In genomic region chr4:132108221-132108620, GRCm38 (mm10) we compare ENCODE assay signal across 17 mouse cellular contexts. TPM values are rescaled to one million over a fixed set of nuclear protein-coding genes. Genes with fewer than 3 reads are reported as not detected.
DNase-seq lines count a peak whose midpoint lies in the region.
"Had no signal": no experiment of that assay in that cellular context is flagged by ENCODE, and none has a peak within 500 bp of the region (broad histone marks: within the 10 kb centered on the region; RNA-seq: fewer than 3 reads in every experiment).

No protein-coding gene starts in this region.

- intact Hi-C loops in heart, postnatal 14 days (cut with DNase I) = no loop called here

- peak; percentile 27 to 33 for DNase-seq in heart, adult 18-20 months
- DNase-seq in heart, postnatal 14 days = no peak
- peak; percentile 8 for DNase-seq in heart, adult 8-10 months (ENCODE audit: low spot score)
- no peak for DNase-seq in heart, postnatal 4 days
- DNase-seq: adrenal gland, adult 2 months; adrenal gland, postnatal 10 days; adrenal gland, postnatal 25 days; cerebellum, adult 11 months; cerebellum, adult 18-20 months; cerebellum, adult 8-10 months; cerebellum, adult 9-11 months; cerebellum, postnatal 14 days; cerebellum, postnatal 36 days; embryo, embryonic 11 days had no signal

RNA-seq across cellular contexts. Expression of gene Epb41, which starts 33.1 kb away (rescaled TPM):
- total RNA-seq in heart, adult 18-20 months (2021) = 100 to 1,000 TPM; 110 to 142 TPM
- total RNA-seq in heart, postnatal 14 days (2021) = 100 to 1,000 TPM; 216 to 281 TPM
- total RNA-seq in heart, adult 8-10 months (2022) = 100 to 1,000 TPM; 117 to 139 (median 131) TPM
- total RNA-seq in heart, postnatal 4 days (2021) = 100 to 1,000 TPM in 1 of 2 experiments, 10 to 100 TPM in 1; 88.1 to 142 TPM

RNA-seq across cellular contexts. Expression of gene Gm10300, which starts 33.7 kb away (rescaled TPM):
- total RNA-seq in heart, adult 18-20 months (2021) = under 1 TPM in 1 of 2 experiments, not detected in 1; 0.13 TPM
- under 1 TPM; 0.15 to 0.19 TPM for total RNA-seq in heart, postnatal 14 days (2021)
- total RNA-seq in heart, adult 8-10 months (2022) = under 1 TPM in 3 of 4 experiments, not detected in 1; 0.12 to 0.29 (median 0.13) TPM
- total RNA-seq in heart, postnatal 4 days (2021) = under 1 TPM; 0.11 to 0.12 TPM
- total RNA-seq: ES-E14 had no signal

RNA-seq across cellular contexts. Expression of gene Oprd1, which starts 36.1 kb away (rescaled TPM):
- total RNA-seq in heart, adult 18-20 months (2021) = under 1 TPM; 0.17 to 0.18 TPM
- total RNA-seq in heart, postnatal 14 days (2021) = under 1 TPM; 0.19 to 0.20 TPM
- total RNA-seq in heart, adult 8-10 months (2022) = under 1 TPM; 0.09 to 0.28 (median 0.21) TPM
- under 1 TPM; 0.45 to 0.54 TPM for total RNA-seq in heart, postnatal 4 days (2021)
- total RNA-seq: common myeloid progenitor, adult 5-6 weeks; MEL had no signal

Comparison
In these comparisons a context has a peak if more than half of its experiments do, and no peak if none do; other contexts are left out.
1. DNase-seq: peak in heart, adult 18-20 months (2 of 2) and heart, adult 8-10 months (single experiment); none in heart, postnatal 14 days (0 of 2) and heart, postnatal 4 days (single experiment).